Mouse (Mus musculus) T-cell, adult 2 months (primary cell): Measurements from ENCODE around the gene Panx3.

Experiments
- DNase-seq: peaks from one replicate; pipeline ENCODE4 v3.0.0; 2022; ENCODE audit warnings: low spot score

The Panx3 gene

DNA sequence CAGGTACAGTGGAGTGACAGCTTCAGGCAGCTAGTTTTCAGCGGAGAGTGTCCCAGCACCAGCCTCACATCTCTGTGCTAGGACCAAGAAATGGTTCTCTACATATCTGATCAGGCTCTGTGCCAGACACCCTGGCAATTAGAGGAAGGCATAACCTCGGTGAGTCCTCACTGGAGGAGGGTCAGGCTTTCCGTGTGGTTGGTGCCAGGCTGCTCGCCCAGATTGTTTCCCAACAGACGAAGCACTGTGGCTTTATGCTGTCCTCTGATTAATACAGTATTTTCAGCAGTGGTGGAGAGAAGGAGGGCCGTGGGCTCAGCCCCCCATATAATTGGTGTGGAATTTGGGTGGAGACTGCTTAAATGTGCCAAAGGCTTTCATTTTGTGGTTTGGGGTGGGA is at the start of gene Panx3:
Panx3 (minus strand) TSS at position 121 of the 400 bp plus-strand sequence.
- no peak for DNase-seq

DNA sequence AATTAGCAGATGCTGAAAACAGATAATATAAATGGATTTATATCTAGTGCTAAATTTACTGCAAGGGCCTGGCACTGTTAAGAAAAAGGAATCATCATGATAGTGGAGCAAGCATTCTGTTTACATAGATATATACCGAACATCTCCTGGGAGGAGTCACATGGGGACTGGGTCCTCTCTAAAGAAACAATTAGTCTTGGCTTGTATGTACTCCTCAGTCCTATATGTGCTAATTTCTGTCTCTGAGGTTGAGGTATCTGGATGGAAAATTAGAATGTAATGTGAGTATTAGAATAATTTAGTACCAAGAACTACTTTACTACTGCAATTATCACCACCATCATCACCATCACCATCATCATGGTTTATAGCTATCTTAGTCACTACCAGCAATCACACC is 47.1 kb upstream of the Panx3 start, which contains the start of gene Olfr160:
Olfr160 (minus strand) TSS at position 101 of the 400 bp plus-strand sequence.
- DNase-seq: no peak

DNA sequence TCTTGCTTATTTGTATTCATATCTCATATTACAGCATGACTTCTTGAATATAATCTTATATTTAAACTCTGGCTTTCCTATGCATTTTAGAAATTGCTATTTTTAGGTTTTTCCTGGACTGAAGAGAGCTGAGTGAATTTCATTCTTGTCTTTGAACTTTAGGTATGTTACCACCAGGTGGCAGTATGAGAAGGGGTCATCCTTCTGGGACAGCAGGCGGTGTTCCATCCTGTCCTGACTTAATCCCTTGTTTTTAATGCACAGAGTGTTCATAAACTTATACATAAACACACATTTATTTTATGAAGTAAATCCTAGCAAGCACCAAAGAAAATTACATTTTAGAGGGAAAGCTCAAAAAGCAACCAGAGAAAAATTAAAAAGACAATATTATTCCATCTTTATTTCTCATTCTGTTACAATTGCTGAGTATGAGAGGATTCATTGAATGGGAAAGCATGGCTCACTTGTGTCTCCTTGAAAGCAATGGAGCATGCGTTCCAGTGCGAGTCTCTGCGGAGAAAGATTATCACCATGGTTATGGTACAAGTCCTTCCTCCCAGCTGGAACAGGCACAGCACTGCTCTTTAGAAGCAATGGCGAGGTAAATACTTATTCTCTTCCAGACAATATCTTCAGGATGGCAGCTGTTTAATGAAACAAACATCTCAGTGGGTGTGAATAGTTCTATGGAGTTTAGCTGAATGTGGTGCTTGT is 21.1 kb upstream of the Panx3 start:
- DNase-seq: no peak

DNA sequence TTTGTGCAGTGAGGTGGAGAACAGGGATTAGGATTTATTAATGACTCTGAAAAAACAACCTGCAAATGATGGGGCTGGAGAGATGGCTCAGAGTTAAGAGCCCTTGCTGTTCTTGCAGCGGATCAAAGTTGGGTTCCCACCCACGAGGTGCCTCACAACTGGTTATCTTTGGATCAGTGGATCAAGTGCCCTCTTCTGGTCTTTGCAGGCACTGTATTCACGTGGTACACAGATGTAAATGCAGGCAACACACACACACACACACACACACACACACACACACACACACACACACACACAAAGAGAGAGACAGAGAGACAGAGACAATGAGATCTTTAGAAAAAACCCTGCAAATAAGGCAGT is 18.9 kb upstream of the Panx3 start:
- DNase-seq: no peak

DNA sequence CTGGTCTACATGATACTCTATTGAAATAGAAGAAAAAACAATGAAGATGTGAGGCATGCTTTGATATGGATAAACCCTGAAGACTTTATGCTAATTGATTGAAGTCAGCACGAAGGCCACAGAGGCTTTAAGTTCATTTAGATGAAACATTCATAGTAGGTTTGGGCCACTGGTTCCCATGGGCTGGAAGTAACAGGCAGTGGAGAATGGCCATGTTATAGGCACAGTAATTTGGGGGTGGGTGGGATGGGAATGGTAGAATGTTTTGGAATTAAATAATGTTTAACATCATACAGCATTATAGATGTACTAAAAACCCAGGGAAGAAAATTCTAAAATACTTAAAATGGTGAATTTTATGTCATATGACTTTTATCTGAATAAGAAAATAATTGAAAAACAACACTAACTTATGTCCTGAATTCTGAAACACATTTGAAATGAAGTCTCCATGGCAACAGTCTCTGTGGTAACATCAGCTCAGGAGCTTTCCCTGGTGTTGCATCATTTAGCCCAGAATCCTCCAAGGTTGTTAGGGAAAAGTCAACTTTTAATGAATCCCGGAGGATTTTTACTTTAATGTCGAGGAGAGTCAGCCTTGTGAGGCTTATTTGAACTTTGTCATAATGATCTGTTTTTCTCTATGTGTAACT is 18.4 kb upstream of the Panx3 start:
- no peak for DNase-seq

DNA sequence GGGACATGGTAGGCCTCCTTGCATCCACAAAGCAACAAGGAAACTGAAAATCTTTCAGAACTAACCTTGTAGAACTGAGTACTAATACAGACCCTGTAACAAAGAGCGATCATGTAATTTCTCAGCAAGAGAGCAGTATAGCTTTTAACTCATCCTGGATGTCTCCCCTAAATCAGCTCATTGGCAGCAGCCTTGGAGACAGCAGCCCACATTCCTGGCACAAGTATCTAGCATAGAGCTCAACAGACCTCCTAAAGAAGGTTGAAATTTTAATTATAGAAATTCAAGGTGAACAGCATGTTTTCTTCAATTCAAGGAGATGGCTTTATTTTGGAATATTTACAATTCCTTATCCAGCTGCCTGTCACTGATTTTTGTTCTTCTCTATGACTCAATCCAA is 12.1 kb upstream of the Panx3 start:
- DNase-seq: no peak

DNA sequence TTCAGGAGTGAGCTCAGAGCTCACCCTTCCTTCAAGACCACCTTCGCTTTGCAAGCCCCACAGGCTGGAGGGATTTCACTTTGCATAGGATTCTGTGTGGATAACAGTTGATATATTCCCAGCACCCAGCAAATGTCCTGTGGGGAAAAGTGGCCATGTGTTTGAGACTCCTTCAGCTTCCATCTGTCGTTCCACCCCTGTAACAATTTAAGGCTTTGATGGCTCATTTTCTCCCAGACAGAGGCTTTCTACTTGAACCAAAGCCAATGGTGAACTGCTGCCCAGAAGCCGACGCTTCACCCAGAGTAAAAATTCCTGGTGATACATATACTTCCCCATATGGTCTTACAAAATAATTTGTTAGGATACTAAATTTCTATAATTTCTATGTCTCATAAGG is 6.3 kb upstream of the Panx3 start:
- no peak for DNase-seq

DNA sequence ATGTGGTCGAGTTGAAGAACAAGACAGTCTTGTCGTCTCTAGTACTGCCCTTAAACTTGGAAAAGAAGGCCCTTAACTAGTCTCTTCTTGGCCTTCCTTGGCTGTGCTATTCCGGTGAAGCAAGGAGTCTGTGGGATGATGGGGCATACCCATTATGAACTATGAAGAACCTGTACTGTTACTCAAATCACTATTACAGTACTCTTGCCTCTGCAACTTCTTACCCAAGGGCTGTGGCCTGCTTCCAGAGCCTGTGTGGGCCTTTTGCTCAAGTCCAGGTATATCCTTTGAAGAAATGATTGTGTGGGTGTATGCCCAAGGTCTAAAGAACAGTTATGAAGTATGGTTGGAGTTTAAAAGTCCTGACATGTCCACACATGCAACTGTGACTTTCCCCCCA is 1.2 kb upstream of the Panx3 start:
- DNase-seq: no peak

DNA sequence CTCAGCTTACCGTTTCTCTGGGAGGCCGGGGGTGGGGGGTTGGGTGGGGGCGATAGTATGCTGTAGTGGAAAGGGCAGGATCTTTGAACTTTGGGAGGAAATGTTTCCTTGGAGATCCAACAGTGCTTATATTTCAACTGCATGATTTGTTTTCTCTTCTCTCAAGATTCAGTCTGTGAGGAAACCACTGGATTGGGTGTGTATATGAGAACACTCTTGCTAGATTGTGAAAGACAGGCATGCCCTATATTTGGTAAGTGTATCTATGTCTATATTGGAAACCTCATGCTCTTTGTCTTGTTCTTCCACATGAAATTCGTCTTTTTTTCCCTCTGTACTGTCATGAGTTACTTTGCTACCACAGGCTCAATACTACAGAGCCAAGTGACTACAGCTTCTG is 643 bp upstream of the Panx3 start:
- no peak for DNase-seq

DNA sequence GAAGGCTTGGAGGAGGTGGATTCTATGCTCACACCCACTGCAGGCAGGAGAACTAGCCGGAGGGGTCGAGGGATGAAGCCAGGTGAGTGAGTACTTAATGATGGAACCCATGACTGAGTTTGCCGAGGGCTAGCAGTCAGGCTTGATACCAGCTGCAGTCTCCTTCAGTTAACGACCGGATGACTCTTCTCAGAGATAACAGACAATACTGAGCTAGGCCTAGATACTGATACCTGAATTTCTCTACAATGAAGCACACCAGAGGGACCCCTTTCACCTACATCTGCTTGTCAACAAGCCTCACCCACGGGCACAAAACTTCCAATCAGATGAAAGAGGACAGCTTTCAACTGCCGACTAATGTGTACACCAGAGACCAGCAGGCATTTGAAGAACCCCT is 3.0 kb downstream of the Panx3 start:
- DNase-seq: no peak

DNA sequence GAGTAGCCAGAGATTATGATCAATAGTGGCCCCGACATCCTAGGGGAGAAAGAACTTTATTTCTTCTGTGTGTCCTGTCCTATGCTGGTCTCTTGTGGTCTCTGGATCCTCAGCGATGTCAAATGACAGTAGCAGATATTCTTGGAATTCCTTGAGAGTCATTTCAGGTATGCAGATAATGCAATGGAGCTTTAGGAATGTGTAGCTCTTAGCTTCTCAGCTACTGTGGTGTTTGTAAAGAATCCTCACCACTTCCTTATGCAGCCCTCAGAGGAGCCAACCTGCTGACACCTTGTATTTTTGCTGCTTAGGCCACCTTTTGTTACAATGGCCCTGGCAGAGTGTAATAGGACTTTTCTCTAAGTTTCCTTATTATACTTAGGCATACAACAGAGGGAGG is 4.4 kb downstream of the Panx3 start:
- DNase-seq: no peak

DNA sequence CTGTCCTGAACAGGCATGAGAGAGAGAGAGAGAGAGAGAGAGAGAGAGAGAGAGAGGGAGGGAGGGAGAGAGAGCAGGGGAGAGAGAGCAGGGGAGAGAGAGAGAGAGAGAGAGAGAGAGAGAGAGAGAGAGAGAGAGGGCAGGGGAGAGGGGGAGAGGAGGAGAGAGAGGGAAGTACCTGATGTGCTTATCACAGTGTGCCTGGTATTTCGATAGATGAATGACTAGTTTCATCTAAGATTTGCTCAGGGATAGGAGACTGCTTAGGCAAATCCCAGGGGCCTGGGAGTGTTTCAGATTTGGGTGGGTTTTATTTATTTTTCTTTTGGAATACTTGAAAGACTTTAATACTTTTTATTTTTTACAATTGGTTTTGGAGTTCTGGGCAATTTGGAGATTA is 5.8 kb downstream of the Panx3 start:
- DNase-seq: no peak

DNA sequence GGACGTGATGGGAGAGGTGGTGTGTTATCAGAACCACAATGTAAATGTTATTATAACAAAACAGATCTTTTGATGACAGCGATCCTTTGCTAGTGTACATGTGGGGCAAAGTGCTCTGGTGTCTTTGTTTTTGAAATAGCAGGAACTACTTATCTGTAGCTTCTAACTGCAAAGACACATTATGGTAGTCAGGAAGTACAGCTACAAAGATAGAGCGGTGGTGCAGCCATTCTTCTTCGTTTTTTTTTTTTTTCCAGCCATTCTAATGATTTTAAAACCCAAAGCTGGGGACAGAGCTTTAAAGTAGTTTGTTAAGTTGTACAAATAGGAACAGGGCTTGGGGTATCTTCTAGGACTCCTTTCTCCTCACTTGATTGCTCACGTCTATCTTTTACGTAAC is 9.6 kb downstream of the Panx3 start:
- no peak for DNase-seq

DNA sequence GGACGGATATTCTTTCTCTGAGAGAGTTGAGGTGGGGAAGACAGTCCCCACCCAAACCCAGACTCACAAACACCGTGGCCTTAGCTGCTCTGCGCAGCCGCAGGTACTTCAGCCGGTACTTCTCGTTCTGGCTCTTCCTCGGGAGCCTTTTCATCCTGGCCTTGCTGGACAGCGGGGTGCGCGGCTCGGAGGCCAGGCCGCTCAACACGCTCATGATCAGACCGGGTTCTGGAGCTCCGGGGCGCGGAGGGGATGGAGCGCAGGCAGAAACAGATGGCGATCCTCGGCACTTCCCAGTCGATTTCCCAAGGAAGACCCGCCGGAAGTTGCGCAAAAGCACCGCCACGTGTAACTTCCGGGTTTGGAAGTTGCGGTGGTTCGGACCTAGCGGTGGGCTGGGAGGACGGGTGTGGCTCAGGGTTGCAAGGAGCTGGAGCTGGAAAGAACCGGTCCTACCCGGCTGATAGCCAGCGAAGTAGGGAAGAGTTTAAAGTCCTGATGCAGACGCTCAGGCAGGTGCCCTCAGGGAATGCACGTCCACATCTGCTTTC is 12.0 kb downstream of the Panx3 start, which contains the start of gene Tbrg1:
Tbrg1 (minus strand) TSS at position 382 of the 551 bp plus-strand sequence.
- peak; percentile 59 for DNase-seq

DNA sequence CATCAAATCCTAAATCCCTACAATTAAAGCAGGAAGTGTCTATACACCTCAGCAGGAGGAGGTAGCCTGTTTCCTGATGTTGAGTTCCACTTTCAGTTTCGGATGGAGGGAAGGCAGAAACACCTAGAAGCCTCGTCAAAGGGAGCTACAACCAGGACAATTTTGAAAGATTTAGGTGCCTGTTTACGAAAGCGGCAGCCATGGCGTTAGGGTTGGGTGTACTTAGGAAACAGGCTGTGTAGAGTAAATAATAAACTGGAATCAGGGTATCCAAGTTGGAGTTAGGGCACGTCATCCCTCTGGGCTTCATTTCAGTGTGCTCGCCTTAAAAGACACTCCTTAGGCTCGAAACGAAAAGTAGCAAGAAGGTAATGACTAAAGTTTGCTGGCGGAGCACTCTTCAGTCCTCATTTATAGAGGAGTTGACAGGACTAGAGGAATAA is 12.6 kb downstream of the Panx3 start:
- DNase-seq: peak; percentile 63

DNA sequence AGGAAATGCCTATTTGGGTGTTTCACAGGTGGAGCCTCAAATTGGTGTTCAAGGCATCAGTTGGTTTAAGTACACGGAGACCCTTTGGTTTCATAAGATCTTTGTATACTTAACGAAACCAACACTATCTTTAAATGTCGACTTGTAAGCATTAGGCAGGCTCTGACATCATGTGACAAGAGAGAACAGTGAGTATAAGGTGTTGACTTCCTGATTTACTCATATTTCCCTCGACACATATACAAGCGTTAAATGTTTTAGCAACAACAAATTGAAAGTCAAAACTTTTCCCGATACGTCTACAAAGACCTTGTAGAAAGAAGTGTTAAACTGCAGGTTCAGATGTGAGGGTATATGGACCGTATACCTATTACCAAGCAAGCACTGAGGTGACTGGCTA is 13.1 kb downstream of the Panx3 start:
- peak; percentile 15 for DNase-seq

DNA sequence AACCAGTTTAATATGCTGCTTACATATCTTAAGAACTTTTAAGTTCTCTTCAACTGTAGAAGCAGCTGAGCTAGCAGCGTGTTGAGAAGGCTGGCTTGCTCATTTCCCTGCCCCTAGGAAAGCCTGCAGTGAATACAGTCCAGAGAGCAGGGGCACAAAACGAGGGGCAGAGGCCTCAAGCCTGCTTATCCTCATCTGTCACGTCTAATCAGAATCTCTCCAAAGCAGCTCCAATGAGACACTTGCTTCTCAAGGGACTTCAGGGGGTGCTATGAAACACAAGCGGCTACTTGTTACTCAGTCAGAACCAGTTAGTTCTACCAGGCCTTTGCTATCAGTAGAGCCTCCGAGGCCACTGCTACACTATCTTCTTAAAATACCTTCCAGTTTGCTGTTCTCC is 15.2 kb downstream of the Panx3 start:
- DNase-seq: no peak

DNA sequence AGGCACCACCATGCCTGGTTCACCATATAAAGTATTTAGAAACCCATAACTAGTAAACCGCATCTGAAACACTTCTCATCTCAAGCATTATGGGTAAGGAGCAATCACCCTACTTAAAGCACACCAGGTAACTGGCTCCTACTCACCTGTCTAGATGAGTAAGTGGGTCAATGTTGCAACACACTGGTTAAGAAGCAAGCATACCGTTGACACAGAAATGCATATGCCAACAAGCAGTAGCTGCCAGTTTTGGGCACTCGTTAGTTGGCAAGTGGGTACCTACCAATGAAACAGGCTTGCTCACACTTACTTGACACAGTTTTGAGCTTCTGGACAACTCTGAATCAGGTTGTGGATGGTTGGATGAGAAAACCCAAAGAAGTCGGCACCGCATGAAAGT is 18.4 kb downstream of the Panx3 start:
- DNase-seq: no peak

DNA sequence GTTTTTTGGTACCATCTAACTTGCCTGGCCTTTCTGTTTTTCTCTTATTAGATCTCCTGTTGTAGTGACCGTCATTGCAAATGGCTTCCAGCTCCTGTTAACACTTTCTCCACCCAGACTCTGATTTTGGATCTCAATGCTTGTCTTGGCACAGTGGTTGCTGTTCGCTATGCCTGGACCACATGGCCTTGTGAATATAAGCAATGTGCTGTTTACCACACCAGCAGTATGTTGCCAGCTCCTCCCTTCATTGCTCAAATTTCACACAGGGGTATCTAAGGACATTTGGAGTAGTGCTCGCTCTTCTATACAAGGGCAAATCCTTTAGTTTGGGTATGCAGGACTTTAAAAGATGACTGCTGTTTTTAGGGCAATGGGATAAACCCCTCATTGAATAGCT is 22.8 kb downstream of the Panx3 start:
- DNase-seq: no peak

DNA sequence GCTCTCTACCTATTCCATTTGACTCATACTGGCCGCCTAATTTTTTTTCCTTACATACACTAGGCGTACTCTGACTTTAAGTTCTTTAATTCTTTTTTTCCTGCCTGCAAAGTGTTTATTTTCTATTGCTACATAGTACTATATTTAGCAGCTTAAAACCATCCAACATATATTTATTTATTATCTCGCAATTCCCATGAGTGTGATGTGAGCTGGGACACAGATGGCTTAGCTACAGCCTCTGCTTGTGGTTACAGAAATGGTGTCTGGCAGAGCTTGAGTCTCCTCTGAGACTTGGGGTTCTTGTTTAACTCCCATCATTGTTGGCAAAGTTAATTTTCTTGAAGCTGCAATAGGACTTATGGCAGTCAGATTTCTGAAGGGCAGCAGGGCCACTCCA is 30.3 kb downstream of the Panx3 start:
- no peak for DNase-seq

DNA sequence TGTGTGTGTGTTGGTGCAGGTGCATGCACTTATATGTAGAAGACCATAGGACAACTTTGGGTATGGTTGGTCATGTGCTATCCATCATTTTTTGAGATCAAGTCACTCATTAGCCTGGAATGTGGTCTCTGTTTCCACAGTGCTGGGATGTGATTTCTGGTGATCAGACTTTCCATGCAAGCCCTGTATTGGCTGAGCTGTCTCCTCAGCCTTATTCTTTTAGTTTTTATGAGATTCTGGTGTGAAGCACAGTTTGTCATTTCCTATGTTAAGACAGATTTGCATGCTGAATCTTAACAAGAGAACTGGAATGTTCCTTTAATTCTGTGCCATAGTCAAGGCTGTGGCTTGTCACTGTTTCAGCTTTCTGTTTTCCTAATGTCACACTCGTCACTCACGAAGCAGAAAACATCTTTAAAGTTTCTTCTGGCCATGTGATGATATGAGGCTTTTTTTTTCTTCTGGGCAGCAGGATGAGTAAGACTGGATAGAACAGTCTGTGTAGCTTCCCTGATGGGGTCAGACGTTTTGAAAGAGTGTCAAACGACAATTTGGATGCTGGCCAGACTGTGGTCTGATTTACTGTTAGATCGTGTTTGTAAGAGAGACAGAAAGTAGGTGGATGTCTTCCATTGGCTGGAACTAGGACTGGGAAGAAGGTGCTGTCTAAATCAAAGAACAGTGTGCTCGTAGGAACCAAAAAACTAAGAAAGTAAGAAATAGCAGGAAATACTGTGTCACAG is 32.1 kb downstream of the Panx3 start:
- DNase-seq: no peak

DNA sequence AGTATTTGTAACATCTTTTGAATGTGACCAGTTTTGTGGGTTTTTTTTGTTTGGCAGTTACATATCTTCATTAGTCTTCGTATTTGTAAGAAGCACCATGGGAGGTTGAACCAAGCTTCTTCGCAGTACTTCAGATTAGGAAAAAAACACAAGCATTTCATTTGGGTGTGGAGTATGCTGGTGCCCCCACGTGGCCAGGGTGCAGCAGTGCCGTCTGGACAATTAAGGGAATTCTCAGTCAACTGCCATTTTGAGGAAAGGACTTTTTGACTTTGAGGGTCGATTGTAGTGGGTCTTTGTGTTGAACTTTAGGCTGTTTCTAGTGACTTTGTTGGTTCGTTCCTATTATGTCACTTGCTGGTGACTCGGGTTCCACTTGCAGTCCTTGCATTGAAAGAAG is 32.7 kb downstream of the Panx3 start:
- peak; percentile 26 for DNase-seq

DNA sequence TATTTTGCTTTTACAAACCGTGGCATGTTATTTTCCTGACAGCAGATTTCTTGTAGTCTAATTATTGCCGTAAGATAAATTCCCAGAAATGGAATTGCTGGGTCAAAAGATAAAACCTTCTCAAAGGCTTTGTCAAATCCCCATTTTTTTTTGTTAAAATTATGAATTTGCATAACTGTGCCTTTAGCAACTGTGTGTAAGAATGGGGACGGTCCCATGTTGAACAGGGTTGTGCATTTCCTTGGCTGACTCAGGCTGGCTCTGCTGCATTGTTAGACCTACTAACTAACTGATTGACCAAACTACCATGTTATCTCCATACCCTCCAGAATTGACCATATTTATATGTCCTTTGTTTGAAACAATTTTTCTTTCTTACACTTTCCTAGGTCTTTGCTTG is 34.8 kb downstream of the Panx3 start:
- DNase-seq: no peak
